Mouse (Mus musculus): ENCODE data around the gene Vamp2.

DNA sequence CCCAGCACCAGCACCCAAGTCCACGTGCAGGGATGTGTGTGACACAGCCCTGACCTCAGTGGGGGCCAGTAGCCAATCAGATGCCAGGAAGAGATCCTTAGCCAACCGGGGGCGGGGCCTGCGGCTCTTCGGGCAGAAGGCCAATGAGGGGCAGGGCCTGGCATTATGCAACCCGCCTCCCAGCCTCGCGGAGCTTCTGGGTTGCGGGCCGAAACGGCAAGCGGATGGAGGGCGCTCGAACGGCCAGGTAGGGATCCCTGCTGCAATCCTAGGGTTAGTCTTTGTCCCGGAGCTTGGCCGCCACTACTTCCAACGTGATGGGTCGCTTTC lies 10.4 kb downstream of the Vamp2 start:
- TF ChIP-seq ZC3H11A (IDR thresholded peaks at IDR 0.05; ENCODE audit: borderline replicate concordance, low read depth, low read length) = no peak
- TF ChIP-seq MAFK (IDR thresholded peaks at IDR 0.05; ENCODE audit: insufficient read depth, low read depth, low read length) = no peak
- no peak for TF ChIP-seq ZNF384 (IDR thresholded peaks at IDR 0.05; ENCODE audit: low read depth, low read length)
